Mouse (Mus musculus) thymus, postnatal 14 days (tissue): Measurements from ENCODE around the gene Ccdc85b.

ENCODE experiments used
- DNase-seq: peaks from one replicate; pipeline ENCODE4 v3.0.0; 2021

Ccdc85b gene

DNA sequence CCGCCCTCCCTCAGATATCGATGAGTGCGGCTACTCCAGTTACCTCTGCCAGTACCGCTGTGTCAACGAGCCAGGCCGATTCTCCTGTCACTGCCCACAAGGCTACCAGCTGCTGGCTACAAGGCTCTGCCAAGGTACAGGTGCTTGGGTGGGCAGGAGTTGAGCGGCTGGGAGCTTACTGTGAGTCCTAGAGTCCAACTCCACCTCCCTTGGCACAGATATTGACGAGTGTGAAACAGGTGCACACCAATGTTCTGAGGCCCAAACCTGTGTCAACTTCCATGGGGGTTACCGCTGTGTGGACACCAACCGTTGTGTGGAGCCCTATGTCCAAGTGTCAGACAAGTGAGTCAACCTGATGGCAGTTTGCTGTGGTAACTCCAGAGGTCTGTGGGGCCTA lies 22.3 kb upstream of the Ccdc85b start:
- no peak for DNase-seq

DNA sequence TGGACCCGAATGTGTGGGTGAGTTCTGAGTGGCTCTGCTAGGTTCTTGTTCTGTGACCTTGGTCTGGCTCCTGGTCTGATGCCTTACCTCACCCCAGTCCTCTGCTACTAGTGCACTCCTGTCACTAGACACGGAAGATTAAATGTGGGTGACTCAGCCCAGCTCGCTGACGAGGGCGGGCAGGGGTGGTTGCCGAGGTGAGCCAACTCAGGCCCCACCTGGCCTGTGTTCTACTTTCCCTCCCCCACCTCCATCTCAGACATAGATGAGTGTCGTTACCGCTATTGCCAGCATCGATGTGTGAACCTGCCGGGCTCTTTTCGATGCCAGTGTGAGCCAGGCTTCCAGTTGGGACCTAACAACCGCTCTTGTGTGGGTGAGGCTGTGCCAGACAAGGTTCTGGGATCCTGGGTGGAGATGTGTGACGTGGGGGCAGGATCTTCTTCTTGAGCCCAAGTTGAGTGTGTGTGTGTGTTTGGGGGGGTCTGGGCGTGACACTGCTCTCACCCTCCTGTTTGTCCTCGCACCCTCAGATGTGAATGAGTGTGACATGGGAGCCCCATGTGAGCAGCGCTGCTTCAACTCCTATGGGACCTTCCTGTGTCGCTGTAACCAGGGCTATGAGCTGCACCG lies 20.1 kb upstream of the Ccdc85b start:
- DNase-seq, result no peak

DNA sequence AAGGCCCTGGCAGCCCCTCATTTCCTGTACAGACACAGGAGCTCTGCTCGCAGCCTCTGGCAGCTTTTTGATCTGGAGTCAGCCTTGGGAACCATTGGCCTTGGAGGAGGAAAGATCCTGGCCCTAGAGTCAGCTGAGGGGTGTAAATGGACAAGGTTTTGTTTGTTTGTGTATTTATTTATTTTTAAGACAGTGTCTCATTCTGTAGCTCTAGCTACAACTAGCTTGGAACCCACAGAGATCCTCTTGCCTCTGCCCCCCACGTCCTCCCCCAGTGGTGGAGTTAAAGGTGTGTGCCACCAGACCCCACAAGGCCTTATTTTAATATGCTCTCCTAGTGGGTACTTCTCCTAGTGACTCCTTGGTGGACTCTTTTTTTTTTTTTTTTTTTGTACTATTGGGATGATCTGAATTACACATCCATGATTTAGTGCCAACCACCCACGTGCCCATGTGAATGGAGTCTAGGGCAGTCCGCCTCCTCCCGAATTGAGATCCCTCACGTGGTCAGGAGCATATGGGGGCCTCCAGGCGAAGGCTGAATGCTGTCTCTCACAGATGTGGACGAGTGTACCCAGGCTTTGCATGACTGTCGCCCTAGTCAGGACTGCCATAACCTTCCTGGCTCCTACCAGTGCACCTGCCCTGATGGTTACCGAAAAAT lies 19.4 kb upstream of the Ccdc85b start:
- no peak for DNase-seq

GRCm38 (mm10) chr19:5475069-5475714 lies 17.5 kb upstream of the Ccdc85b start:
- no peak for DNase-seq

GRCm38 (mm10) chr19:5474281-5475068 lies 16.8 kb upstream of the Ccdc85b start:
- no peak for DNase-seq

DNA sequence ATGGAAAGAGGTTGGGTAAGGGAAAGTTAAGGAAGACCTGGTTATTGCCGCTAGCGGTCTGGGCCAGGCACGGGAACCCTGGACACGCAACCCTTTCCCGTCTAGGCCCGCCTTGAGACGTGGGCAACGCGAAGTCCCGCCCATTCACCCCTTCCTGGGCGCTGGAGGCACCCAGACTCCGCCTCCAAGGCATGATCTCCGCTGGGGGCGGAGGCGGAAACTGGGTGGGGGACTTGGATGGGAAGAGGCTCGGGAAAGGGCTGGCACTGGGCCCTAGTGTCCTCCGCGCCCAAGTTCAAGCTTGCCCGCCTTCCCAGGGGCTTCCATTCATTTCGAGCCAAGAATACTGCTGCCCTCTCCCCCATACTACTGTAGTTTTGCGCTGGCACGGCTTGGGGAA lies 16.0 kb upstream of the Ccdc85b start, which contains the start of gene Efemp2:
Gene Efemp2, plus strand, starts transcription at position 235 of the 400 bp plus-strand sequence.
- peak; percentile 79 for DNase-seq

DNA sequence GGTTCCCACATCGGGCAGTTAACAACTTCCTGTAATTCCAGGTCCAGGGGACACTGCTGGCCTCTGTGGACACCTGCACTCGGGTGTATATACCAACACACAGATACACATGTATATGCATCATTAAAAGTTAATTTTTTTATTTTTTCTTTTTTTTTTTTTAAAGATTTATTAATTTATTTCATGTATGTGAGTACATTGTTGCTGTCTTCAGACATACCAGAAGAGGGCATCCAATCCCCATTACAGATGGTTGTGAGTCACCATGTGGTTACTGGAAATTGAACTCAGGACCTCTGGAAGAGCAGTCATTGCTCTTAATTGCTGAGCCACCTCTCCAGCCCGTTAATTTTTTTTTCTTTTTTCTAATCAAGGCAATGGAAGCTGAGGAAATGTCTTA lies 15.2 kb upstream of the Ccdc85b start:
- DNase-seq, result no peak

DNA sequence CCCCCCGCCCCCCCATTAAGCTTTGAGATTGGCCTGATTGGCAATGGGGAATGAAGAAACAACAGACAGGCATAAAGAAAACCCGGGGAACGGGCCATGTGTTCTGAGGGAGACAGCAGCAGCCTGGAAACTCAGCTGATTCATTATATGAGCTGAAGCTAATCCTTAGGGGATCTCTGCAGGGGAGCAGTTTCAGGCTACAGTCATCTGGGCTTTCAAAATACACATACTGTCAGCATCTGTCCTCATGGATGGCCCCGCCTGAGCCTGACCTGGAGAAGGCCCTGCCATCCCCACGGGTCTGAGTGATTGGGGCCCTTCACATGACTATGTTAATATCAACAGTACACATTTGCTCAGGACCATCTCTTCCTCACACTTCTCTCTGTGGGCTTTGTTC lies 14.2 kb upstream of the Ccdc85b start:
- no peak for DNase-seq

GRCm38 (mm10) chr19:5468374-5468773 lies 10.7 kb upstream of the Ccdc85b start, which contains the start of gene Ctsw:
Gene Ctsw (minus strand): TSS chr19:5468507.
- peak; percentile 82 for DNase-seq

DNA sequence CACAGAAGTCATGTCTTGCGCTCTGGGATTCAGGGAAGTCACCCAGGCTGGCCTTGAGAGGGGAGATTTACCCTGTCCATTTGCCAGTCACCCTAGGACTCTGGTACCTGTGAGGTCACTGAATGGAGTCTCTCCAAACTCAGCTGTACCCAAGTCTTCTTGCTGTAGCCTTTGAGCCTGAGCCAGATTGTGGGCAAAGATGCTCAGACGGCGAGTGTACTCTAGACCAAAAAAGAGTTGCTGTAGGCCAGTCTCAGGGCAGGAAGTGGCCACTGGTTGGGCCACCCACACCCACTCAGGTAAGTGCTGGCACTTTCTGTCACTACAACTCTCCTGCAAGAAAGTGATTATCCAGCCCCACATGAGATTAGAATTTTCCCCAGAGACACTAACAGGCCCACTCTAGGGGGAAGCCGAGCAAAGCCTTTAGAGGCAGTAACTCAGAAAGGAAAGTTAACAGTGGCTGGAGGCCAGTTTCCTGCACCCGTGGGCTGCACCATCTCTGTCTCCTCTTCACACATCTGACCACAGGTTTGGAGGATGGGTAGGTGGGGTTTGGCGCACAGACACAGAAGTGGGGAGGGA lies 9.3 kb upstream of the Ccdc85b start:
- DNase-seq, result no peak

DNA sequence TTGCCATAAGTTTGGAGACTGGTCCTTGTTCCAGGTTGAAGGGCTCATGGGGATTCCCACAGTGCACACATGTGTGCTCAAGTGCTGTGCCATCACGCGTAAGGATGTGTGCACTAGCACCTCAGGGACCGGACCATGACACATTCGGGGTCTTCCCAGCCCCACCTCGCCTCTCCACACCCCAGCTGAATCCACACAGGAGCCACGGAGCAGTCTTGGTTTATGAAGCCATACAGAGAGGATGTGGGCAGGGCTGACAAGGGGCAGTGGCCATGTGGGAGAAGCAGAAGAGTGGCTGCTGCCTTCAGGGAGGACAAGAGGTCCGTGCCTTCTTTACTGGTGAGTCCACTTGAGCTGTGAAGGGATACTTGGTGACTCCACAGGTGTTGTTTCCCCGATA lies 7.3 kb upstream of the Ccdc85b start:
- DNase-seq, result no peak

DNA sequence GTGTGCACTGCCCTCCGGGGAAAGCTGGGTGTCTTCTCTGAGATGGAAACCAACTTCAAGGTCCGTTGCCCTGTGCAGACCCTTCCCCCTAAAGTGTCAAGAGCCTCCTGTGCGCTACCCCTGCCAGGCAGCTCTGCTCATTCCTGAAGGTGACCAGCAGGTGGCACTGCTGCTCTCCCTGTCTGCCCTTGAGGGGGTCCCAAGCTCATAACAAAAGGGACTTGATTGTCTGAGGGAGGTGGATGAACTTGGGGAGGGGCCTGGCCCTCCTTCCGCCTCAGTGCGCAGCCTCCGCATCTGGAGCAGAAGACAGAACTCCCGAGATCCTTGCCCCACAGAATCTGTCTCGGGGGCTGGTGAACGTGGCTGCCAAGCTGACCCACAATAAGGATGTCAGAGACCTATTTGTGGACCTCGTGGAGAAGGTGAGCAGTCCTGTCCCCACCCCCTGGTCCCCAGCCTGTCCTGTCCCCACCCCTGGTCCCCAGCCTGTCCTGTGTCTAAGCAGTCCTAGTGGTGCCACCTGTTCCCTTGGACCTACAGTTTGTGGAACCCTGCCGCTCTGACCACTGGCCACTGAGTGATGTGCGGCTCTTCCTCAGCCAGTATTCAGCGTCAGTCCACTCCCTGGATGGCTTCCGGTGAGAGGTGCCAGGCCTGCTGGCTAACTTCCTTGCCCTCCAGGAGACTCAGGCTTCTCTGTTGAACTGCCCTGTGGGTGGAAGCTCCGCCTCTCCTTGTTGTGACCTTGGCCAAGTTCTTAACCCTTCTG lies 6.3 kb upstream of the Ccdc85b start:
- peak; percentile 80 for DNase-seq

GRCm38 (mm10) chr19:5463212-5463611 lies 5.5 kb upstream of the Ccdc85b start:
- DNase-seq, result no peak

DNA sequence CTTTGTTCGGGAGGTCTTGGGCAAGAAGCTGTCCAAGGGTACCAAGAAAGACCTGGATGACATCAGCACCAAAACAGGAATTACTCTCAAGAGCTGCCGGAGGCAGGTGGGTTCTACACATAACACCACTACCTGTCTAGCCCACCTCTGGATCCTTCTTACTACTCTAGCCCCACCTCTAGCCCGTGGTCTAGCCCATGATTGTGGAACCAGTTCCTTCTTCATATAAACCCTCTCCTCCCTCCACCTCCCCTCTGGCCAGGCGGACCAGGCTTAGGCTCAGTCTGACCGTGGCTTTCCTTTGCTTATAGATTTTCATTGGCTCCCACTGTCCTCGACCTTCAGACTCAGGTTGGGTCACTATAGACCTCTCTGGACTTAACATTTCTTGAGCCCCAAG lies 3.7 kb upstream of the Ccdc85b start:
- DNase-seq, result no peak

DNA sequence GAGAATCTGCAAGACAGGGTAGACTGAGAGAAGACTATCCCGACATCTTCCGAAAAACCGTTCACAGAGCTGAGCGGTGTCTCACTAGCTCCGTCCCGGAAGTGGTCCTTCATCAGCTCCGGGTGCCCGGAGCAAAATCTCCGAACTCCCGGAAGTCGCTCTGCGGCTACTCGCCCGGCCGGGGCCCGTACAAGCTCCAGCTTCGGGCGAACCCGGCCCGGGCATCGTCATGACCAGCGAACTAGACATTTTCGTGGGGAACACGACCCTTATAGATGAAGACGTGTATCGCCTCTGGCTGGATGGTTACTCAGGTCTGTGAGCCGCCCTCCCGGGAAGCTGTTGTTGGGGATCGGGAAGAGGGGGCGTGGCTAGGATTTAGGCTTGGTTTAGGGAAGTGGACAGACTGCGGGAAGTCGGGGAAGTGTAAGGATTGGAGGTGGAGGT lies 2.8 kb upstream of the Ccdc85b start, which contains the start of gene Fibp:
Gene Fibp, plus strand, starts transcription at position 151 of the 447 bp plus-strand sequence.
- peak; percentile 85 for DNase-seq

DNA sequence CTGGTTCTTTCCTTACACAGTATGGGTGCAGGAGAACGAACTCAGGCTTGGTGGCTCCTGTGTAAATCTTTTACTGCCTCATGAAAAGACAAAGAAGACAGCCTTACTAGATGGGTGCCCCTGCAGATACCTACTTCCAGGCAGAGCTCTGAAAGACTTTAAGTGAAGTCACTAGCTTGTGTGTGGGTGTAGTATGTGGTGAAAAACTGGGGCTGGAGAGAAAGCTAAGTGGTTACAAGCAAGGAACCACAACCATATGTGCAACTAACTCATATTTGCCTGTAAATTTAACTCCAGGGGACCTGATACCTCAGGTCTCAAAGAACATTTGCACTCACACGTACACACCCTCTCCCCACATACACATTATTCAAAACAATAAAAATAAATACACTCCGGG lies 2.2 kb upstream of the Ccdc85b start:
- DNase-seq, result no peak

- no peak for DNase-seq
Observed at GRCm38 (mm10) chr19:5459019-5459418, 1.3 kb upstream of the Ccdc85b start.

DNA sequence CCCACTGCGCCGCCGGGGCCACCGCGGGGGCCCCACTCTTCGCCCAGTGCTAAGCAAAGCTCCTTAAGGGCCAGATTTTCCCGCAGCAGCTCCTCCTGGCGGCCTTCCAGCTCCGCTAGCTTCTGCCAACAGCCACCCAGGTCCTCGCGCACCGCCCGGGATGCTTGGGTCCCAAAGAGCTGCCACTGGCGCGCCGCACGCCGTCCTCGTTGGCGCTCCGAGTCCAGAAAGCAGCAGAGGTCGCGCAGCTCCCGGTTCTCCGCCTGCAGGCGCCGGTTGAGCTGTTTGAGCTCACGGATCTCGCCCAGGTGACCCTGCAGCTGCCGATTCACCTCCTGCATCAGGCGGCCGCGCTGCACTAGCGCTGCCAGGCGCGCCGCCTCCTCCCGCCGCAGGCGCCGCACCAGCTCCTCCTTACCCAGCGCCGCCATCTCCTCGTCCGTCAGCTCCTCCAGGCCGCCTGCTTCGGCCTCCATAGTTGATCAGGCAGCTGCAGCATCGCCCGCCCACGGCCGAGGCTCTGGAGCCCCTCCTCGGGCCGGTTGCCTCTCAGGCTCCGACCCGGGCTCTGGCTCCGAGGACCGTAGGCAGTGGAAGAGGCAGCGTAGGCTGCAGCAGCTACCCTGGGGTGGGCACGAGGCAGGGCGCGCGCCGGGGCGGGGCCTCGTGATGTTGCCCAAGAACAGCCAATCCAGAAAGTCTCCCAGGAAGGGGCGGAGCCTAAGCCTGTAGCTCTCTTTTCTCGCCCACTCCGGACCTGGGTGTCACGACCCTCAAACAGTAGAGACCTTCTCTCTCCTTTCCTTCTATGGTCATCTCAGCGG lies 560 bp downstream of the Ccdc85b start:
- peak; percentile 97 for DNase-seq

DNA sequence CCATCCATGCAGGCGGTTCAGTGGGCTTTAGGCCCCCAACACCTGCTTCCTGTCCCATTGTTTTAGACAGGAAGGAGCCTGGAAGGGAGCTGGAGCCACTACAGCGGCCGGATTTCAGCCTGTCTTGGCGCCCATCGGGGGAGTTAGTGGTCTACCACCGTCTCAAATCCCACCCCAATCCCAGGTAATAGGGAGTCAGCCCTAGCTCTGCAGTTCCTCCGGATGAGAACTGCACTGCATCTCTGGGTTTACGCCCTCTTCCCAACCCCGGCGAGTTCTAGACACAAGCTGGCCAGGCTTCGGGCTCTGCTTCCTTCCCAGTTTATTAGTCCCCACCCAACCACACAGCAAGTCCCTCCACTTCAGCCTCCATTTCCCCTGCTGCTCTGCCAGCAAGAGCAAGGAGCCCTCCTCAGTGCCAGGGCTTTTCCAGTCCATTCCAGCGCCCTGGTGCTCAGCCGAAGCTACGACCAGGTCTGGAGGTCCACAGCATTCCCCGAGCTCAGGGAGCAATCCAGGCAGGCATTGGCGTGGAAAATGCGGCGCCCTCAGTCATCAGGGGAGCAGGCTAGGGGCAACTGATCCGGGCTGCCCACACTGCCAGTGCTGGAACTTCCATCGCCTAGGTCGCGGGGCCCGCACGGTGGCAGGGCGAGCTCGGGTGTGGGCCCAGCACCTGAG lies 1.3 kb downstream of the Ccdc85b start:
- DNase-seq, result no peak

- DNase-seq, result no peak
Observed at GRCm38 (mm10) chr19:5455568-5455967, 2.1 kb downstream of the Ccdc85b start.
